Mouse (Mus musculus): ENCODE measurements around the gene Spag17.

- TF ChIP-seq CTCF (IDR thresholded peaks at IDR 0.05; ENCODE audit: borderline replicate concordance, extremely low read depth, insufficient read depth, insufficient read length) (no peak), POLR2A (IDR thresholded peaks at IDR 0.05; ENCODE audit: borderline replicate concordance, extremely low read depth, insufficient read depth, insufficient read length, poor library complexity, severe bottlenecking) (no peak)
These were observed 128.9 kb downstream of the Spag17 start for GRCm38 (mm10) chr3:100014110-100014509.

Data from brain, embryonic 14.5 days (tissue).